Mouse (Mus musculus): ENCODE data around the gene Gm20538.

Gm20538 gene

DNA sequence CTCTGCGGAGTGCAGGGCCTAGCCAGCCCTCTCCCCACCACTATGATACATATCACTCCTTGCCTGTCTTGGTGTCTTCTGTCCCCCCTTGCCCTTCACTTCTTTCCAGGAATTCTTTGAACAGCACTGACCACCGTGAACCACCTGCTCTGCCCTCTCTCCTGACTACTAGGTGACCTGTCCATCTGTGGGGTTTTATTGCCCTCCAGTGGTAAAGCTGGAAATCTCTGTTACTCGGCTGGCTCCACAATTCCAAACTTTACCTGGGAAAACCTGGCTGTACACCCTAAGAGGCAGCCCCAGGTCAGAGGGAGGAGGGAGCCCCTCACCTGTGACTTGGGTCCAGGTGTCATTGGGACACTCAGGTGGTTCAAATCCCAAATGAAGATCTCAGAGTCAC is 17.3 kb downstream of the Gm20538 start:
- no peak for DNase-seq (ENCODE audit: low read depth, low spot score)

DNA sequence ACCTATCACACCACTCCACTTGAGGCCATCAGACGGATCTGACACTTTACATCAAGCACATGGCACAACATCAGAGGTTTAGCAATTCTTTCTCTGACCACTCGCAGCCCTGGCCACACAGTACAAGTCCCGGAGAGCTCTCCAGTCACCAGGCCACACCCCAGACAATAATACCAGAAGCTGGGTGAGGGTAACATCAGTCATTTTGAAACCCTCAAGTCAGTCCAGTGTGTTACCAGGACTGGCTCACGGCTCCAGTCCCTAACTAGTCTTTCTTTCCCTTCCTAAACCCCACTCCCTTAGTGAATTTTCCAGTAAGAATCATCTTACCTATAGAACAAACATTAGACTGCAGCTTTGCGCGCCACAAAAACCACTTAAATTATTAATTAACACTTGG is 22.6 kb downstream of the Gm20538 start:
- DNase-seq (ENCODE audit: low read depth, low spot score) = no peak

DNA sequence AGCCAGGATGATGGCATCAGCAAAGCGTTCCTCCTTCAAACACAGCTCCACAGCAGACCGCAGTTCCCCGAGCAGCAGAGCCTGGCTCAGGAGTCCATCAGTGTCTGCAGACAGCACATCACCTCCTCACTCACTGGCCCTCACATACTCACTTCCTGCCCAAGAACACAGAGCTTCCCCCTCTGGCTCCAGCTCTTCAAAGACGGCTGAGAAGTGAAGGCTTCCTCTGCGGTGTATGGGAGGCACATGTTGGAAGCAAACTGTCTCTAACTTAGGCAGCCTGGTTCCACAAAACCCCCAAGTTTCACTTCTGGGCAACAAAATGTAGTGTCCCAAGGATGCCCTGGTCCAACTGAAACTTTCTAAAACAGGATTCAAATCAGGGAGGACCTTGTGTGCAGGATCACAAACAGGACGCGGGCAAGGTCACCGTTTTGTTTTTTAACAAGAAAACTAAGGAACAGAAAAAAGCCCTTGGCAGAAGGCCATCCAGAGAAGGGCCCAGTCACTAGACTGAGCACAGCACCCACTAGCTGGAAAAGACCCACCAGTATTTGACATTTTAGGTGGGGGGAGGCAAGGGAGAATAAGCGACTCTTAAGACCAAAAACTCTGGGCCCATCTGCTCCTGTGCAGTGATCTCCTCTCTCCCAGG is 27.0 kb downstream of the Gm20538 start:
- no peak for DNase-seq (ENCODE audit: low read depth, low spot score)

- DNase-seq (ENCODE audit: low read depth, low spot score) = no peak
Measured at GRCm38 (mm10) chr19:44519152-44519551, 33.5 kb downstream of the Gm20538 start.

DNA sequence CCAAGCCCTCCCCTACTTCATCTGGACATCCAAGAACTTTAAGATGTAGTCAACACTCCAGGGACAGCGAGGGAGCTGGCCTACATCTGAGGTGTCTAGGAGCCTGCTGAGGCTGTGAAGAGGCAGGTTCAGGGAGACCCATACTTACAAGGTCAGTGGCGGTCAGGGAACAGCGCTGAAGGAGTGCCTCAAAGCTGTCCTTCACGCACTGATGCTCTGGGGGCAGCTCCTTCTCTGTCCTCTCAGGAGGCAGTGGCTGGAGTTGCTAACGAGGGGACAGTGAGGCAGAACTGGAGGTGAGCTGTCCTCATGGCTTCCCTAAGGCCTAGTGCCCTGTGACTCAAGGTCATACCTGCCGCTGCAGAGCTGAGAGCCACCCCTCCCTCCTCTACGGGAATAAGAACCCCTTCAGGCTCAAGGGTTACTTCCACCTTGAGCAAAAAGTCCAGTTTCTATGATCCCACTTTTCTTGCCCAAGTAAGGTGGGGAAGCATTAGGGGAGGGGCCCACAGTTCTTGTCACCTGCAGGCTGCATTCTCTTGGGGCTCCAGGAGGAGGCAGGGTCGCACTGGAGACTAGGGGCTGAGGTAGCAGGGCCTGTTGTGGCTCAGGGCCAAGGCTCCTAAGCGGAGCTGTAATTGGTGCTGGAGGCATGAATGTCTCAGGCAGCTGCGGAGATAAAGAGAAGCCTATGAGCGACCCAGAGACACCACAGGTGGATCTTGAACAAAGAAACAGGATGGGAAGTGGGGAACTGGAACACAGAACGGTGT is 34.4 kb downstream of the Gm20538 start:
- DNase-seq (ENCODE audit: low read depth, low spot score) = no peak

- no peak for DNase-seq (ENCODE audit: low read depth, low spot score)
Measured at GRCm38 (mm10) chr19:44515769-44516168, 36.9 kb downstream of the Gm20538 start.

- DNase-seq (ENCODE audit: low read depth, low spot score) = no peak
Measured at GRCm38 (mm10) chr19:44514521-44515451, 37.8 kb downstream of the Gm20538 start.

- DNase-seq (ENCODE audit: low read depth, low spot score) = no peak
Measured at GRCm38 (mm10) chr19:44513921-44514482, 38.6 kb downstream of the Gm20538 start.

- DNase-seq (ENCODE audit: low read depth, low spot score) = no peak
Measured at GRCm38 (mm10) chr19:44513054-44513833, 39.4 kb downstream of the Gm20538 start.

GRCm38 (mm10) chr19:44512601-44513000 is 40.0 kb downstream of the Gm20538 start:
- DNase-seq (ENCODE audit: low read depth, low spot score) = no peak

- DNase-seq (ENCODE audit: low read depth, low spot score) = peak; percentile 40
Measured at GRCm38 (mm10) chr19:44511451-44512231, 41.0 kb downstream of the Gm20538 start.

GRCm38 (mm10) chr19:44510534-44511175 is 42.0 kb downstream of the Gm20538 start:
- no peak for DNase-seq (ENCODE audit: low read depth, low spot score)

DNA sequence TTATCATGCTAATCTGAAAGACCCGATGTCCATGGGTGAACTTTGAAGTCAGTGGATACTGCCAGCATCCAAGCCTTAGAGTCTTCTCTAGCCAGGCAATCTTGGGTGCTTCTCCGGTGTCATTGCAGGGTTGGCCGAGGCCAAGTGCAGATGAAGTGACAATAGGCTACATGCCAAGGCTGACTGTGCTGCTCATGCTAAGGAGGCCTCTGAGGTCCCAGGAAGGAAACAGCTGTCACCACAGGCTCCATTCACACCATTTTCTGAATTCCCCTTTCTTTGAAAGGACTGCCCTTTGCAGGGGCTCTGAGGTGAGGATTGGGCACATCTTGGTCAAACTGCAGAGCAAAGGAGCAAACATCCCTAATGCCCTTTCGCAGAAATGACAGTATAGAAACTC is 49.9 kb downstream of the Gm20538 start:
- no peak for DNase-seq (ENCODE audit: low read depth, low spot score)

- no peak for DNase-seq (ENCODE audit: low read depth, low spot score)
Measured at GRCm38 (mm10) chr19:44501925-44502324, 50.7 kb downstream of the Gm20538 start.

- no peak for DNase-seq (ENCODE audit: low read depth, low spot score)
Measured at GRCm38 (mm10) chr19:44500240-44500639, 52.4 kb downstream of the Gm20538 start.

GRCm38 (mm10) chr19:44498936-44499335 is 53.7 kb downstream of the Gm20538 start:
- DNase-seq (ENCODE audit: low read depth, low spot score) = no peak

- no peak for DNase-seq (ENCODE audit: low read depth, low spot score)
Measured at GRCm38 (mm10) chr19:44496941-44497340, 55.7 kb downstream of the Gm20538 start.

DNA sequence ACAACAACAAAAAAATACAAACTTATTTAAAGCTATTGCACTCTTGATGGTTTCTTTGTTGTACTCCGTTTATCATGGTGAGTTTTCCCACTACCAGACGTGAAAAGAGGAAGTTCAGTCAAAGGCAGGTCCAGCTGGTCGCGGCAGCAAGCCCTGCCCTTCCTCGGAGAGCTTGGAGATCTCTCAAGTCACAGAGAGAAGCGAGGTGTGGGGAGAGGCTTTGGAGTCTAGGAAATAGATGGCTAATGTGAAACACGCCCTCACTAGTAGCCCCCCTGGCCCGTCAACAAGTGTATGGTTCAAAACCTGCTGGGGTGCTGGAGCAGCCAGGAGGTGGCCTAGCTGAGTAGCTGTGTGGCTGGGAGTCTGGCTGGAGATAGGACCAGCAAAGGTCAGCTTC is 56.1 kb downstream of the Gm20538 start:
- no peak for DNase-seq (ENCODE audit: low read depth, low spot score)
